Mouse (Mus musculus) limb, embryonic 15.5 days (tissue): ENCODE measurements around the gene 2610318N02Rik. TPM values are rescaled to one million over a fixed set of nuclear protein-coding genes. Genes with fewer than 3 reads are reported as not detected.

Source experiments
- ATAC-seq: fragments of 200-750 bp; cut with Nextera tagmentation; 2 replicates; pipeline ENCODE4 v1.8.0; 2017; ENCODE audit warnings: low read depth, moderate TSS enrichment; ENCODE audit not compliant: insufficient number of reproducible peaks, low FRiP score, low TSS enrichment
- H3K27ac ChIP-seq: fragments of 300-500 bp; sonication (generic); 2 replicates; pipeline ENCODE4 v1.5.1; 2015; ENCODE audit warnings: moderate library complexity, mild to moderate bottlenecking, inconsistent platforms
- H3K27me3 ChIP-seq: fragments of 300-500 bp; sonication (generic); 2 replicates; pipeline ENCODE4 v1.6.1; 2015; ENCODE audit warnings: inconsistent platforms
- H3K36me3 ChIP-seq: fragments of 300-500 bp; sonication (generic); 2 replicates; pipeline ENCODE4 v1.6.1; 2015; ENCODE audit warnings: inconsistent platforms
- H3K4me1 ChIP-seq: fragments of 300-500 bp; sonication (generic); 2 replicates; pipeline ENCODE4 v1.6.1; 2015; ENCODE audit warnings: inconsistent platforms
- H3K4me2 ChIP-seq: fragments of 300-500 bp; sonication (generic); 2 replicates; pipeline ENCODE4 v1.6.1; 2015; ENCODE audit warnings: mild to moderate bottlenecking, inconsistent platforms
- H3K4me3 ChIP-seq: fragments of 300-500 bp; sonication (generic); 2 replicates; pipeline ENCODE4 v1.5.1; 2015; ENCODE audit warnings: mild to moderate bottlenecking, inconsistent platforms
- H3K9ac ChIP-seq: fragments of 300-500 bp; sonication (generic); 2 replicates; pipeline ENCODE4 v1.6.1; 2015; ENCODE audit warnings: inconsistent platforms
- H3K9me3 ChIP-seq: fragments of 300-500 bp; sonication (generic); 2 replicates; pipeline ENCODE4 v1.6.1; 2016; ENCODE audit warnings: inconsistent platforms
- WGBS: fragments of 180-500 bp; shearing (Covaris S2); methylation state at CpG from one replicate; pipeline ENCODE4 v1.1.7; 2015; 5-methylcytosine and 5-hydroxymethylcytosine counted together
- polyA plus RNA-seq: library from polyadenylated mRNA; unstranded; fragments of >200 nt; fragmentation: Nextera tagmentation; extraction: Ambion mirVana; gene quantifications from 2 replicates; pipeline ENCODE4 v1.2.1, GENCODE M21; 2015

Gene 2610318N02Rik
- polyA plus RNA-seq, 1 experiment from 2014 or later, result 19.2 TPM

DNA sequence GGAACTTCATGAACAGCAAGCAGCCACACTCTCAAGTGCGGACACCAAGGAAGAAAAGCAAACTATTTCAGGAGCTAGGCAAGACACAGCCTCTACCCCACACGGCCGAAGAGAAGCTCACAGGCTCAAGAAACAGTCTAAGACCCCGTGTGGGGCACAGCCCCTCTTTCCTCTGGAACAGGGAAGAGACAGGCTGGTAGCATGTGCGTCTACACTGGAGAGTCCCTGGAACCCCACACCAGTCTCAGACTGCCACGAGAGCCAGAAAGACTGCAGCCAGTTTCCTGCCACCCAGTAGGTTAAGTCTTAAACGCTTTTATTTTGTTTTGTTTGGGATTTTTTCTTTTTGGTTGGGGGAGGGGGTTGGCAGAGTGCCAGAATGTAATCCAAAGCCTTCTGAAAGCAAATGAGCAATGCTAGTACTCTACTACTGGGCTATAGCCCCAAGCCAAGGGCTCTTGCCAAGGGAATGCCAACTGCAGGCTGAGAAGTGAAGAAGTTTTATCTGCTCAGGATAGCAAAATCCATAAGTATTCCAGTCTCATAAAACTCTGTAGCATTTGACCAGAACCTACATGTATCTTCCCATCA lies 22.2 kb downstream of the 2610318N02Rik start:
- Histone ChIP-seq H3K36me3 (peaks cover 80% of the 10 kb centered on the region), H3K4me2 (no peak overlapping the region), H3K27ac (0 out of 2 replicates have a peak overlapping the region, but pooled peaks have one; percentile 19), H3K4me3 (no peak overlapping the region), H3K27me3 (no peaks in the 10 kb centered on the region), H3K9me3 (no peaks in the 10 kb centered on the region), H3K4me1 (peaks cover 8% of the 10 kb centered on the region; the same call in 1 of the 2 replicates), H3K9ac (no peak overlapping the region)
- WGBS, result 55% methylated on average over 7 of the region's 7 CpGs
- no peak; the same call in 1 of the 2 replicates for ATAC-seq

DNA sequence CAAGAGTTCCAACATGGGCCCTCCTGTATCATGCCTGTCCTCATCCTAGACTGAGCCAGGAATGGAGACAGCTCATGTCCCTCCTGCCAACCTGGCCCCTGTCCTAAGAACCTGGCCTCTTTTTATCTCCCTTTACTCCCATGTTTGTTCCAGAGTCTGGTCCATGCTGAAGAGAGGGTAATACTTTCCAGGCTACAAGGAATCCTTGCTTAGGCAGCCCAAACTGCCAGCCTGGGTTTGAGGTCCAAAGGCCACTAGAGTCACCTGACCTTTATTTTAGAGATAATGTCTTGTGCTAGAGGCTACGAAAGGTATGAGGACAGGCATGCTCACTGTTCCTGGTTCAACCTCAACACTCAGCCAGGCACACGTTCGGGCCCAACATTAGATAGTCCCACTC lies 28.0 kb downstream of the 2610318N02Rik start:
- 96% methylated on average over 3 of the region's 3 CpGs for WGBS
- Histone ChIP-seq H3K4me3 (no peak overlapping the region), H3K4me2 (no peak overlapping the region), H3K36me3 (peaks cover 93% of the 10 kb centered on the region), H3K27me3 (no peaks in the 10 kb centered on the region), H3K4me1 (no peaks in the 10 kb centered on the region), H3K9me3 (no peaks in the 10 kb centered on the region), H3K9ac (no peak overlapping the region), H3K27ac (no peak overlapping the region)
- no peak for ATAC-seq

GRCm38 (mm10) chr16:17088346-17088745 lies 36.6 kb downstream of the 2610318N02Rik start:
- Histone ChIP-seq H3K4me3 (no peak overlapping the region), H3K9me3 (no peaks in the 10 kb centered on the region), H3K4me1 (no peaks in the 10 kb centered on the region), H3K9ac (no peak overlapping the region), H3K27ac (no peak overlapping the region), H3K27me3 (no peaks in the 10 kb centered on the region), H3K4me2 (no peak overlapping the region), H3K36me3 (peaks cover 99% of the 10 kb centered on the region)
- 69% methylated on average over 3 of the region's 3 CpGs for WGBS
- ATAC-seq, result no peak

DNA sequence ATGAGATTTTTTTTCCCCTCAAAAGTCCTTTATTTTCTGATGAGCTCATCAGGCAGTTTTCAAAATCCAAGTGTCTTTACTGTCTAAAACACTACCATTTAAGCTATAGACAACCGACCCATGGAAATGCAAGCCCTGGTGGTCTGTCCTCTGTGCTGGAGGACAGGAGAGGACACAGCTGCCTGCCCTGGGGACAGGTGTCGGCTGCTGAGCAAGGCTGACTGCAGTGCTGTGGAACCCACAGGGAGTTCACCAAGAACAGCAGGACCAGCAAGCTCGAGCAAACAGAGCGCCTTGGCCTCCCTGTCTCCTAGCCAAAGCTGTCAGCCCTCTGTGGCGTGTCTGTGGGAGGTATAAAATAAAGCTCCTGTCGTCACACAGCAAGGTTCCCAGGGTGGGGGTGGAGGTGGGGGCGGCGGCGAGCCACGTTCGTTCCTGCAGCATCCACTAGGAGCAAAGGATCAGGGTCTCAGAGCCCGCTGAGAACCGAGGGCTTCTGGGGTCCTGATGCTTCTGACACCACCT lies 38.2 kb downstream of the 2610318N02Rik start:
- Histone ChIP-seq H3K36me3 (peaks cover 94% of the 10 kb centered on the region), H3K9me3 (no peaks in the 10 kb centered on the region), H3K27ac (no peak overlapping the region), H3K27me3 (no peaks in the 10 kb centered on the region), H3K9ac (no peak overlapping the region), H3K4me3 (no peak overlapping the region), H3K4me1 (no peaks in the 10 kb centered on the region), H3K4me2 (no peak overlapping the region)
- ATAC-seq, result no peak
- WGBS, result 79% methylated on average over 13 of the region's 13 CpGs

- WGBS, result 76% methylated on average over 3 of the region's 3 CpGs
- no peak overlapping the region for H3K4me3 ChIP-seq
- H3K27me3 ChIP-seq, result no peaks in the 10 kb centered on the region
- no peaks in the 10 kb centered on the region for H3K9me3 ChIP-seq
- no peak overlapping the region for H3K4me2 ChIP-seq
- H3K9ac ChIP-seq, result no peak overlapping the region
- no peak for ATAC-seq
- no peaks in the 10 kb centered on the region for H3K4me1 ChIP-seq
- no peak overlapping the region for H3K27ac ChIP-seq
- H3K36me3 ChIP-seq, result peaks cover 90% of the 10 kb centered on the region
These were observed 38.7 kb downstream of the 2610318N02Rik start for GRCm38 (mm10) chr16:17086241-17086640.

GRCm38 (mm10) chr16:17085636-17086035 lies 39.3 kb downstream of the 2610318N02Rik start:
- ATAC-seq, result no peak
- Histone ChIP-seq H3K27me3 (no peaks in the 10 kb centered on the region), H3K4me1 (no peaks in the 10 kb centered on the region), H3K27ac (no peak overlapping the region), H3K9ac (no peak overlapping the region), H3K9me3 (no peaks in the 10 kb centered on the region), H3K36me3 (peaks cover 89% of the 10 kb centered on the region), H3K4me2 (no peak overlapping the region), H3K4me3 (no peak overlapping the region)
- WGBS, result 94% methylated on average over 4 of the region's 4 CpGs

DNA sequence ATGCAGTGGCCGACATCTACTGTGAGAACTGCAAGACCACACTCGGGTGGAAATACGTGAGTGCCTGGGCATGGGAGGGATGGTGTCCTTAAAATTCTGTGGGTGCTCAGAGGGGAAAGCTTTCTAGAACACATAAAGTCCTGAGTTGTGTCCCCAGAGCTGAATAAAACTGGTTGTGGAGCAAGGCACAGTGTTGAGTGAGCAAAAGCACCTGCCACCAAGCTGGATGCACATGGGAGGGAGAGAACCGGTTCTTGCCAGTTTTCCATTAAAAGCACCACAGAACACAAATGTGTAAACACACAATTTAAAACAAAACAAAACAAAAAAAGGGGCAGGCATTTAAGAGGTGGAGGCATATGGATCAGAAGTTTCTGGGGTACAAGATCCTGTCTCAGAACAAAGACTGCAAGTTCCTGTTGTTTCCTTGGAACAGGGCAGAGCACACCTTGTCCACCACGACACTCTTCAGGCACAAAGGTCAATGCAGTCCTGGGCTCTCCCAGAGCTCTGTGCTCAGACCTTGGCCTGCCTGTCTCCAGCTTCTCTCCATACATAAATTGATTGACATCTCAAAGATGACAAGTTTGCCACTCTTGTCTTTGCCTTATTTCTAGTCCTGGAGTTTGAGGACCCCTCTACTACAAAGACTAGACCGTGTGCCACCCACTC lies 42.7 kb downstream of the 2610318N02Rik start:
- WGBS, result 86% methylated on average over 6 of the region's 6 CpGs
- H3K9ac ChIP-seq, result no peak overlapping the region

GRCm38 (mm10) chr16:17078101-17078500 lies 46.9 kb downstream of the 2610318N02Rik start:
- Histone ChIP-seq H3K9ac (no peak overlapping the region), H3K27ac (no peak overlapping the region; the same call in 1 of the 2 replicates), H3K4me1 (no peaks in the 10 kb centered on the region), H3K4me2 (no peak overlapping the region), H3K36me3 (peaks cover 26% of the 10 kb centered on the region), H3K27me3 (no peaks in the 10 kb centered on the region), H3K4me3 (no peak overlapping the region), H3K9me3 (no peaks in the 10 kb centered on the region)
- no peak for ATAC-seq
- 50% methylated on average over 7 of the region's 7 CpGs for WGBS

More for the DNA sequence above, 42.7 kb downstream of the 2610318N02Rik start:
- ATAC-seq, result no peak
- H3K27ac ChIP-seq, result no peak overlapping the region
- H3K27me3 ChIP-seq, result no peaks in the 10 kb centered on the region
- H3K4me2 ChIP-seq, result no peak overlapping the region
- H3K36me3 ChIP-seq, result peaks cover 55% of the 10 kb centered on the region
- no peaks in the 10 kb centered on the region for H3K4me1 ChIP-seq
- H3K4me3 ChIP-seq, result no peak overlapping the region
- H3K9me3 ChIP-seq, result no peaks in the 10 kb centered on the region

GRCm38 (mm10) chr16:17076869-17077268 lies 48.1 kb downstream of the 2610318N02Rik start:
- Histone ChIP-seq H3K4me3 (no peak overlapping the region), H3K9me3 (no peaks in the 10 kb centered on the region), H3K27me3 (no peaks in the 10 kb centered on the region), H3K36me3 (peaks cover 17% of the 10 kb centered on the region; the same call in 1 of the 2 replicates), H3K4me2 (no peak overlapping the region), H3K4me1 (no peaks in the 10 kb centered on the region), H3K27ac (no peak overlapping the region), H3K9ac (no peak overlapping the region)
- no peak for ATAC-seq

DNA sequence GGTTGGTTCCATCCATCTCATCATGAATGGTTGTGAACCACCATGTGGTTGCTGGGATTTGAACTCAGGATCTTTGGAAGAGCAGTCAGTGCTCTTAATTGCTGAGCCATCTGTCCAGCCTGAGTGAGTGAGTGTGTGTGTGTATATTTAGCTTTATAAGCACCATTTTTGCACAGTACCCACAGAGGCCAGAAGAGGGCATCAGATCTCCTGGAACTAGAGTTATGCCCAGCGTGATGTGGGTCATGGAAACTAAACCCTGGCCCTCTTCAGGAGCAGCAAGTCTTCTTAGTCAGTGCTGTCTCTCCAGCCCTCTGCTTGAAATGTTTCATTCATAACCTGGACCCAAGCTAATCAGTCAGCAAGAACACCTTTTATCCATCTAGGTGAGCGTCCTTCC lies 48.7 kb downstream of the 2610318N02Rik start:
- Histone ChIP-seq H3K4me2 (no peak overlapping the region), H3K27me3 (no peaks in the 10 kb centered on the region), H3K9ac (no peak overlapping the region), H3K36me3 (peaks cover 17% of the 10 kb centered on the region; the same call in 1 of the 2 replicates), H3K27ac (no peak overlapping the region), H3K9me3 (no peaks in the 10 kb centered on the region), H3K4me1 (no peaks in the 10 kb centered on the region; the same call in 1 of the 2 replicates), H3K4me3 (no peak overlapping the region)
- WGBS, result 98% methylated on average over 2 of the region's 2 CpGs
- no peak for ATAC-seq

GRCm38 (mm10) chr16:17073000-17073399 lies 52.0 kb downstream of the 2610318N02Rik start:
- 86% methylated on average over 7 of the region's 7 CpGs for WGBS
- H3K36me3 ChIP-seq, result 0 out of 2 replicates have a peak, but pooled peaks cover 12% of the 10 kb centered on the region

DNA sequence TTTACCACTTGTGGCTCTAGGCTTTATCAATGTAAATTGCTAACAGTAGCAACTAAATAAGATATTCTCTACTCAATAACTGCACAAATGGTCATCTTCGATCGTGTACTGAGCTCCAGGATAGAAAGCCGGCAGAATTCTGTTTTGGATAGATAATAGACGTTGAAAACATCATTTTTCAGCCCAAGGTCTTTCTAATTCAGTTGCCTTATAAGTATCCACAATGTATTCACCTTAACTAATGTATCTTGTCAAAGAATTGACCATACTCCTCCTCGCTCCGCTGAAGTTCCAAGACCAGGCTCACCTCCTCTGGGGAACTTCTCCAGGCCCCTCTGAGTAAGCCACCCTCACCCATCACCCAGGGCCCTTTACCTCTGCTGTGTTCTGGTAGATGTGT lies 54.3 kb downstream of the 2610318N02Rik start:
- Histone ChIP-seq H3K4me3 (peak overlapping the region; percentile 80), H3K4me1 (peaks cover 10% of the 10 kb centered on the region), H3K27me3 (no peaks in the 10 kb centered on the region), H3K9ac (no peak overlapping the region), H3K4me2 (peak overlapping the region; percentile 88), H3K36me3 (0 out of 2 replicates have a peak, but pooled peaks cover 9% of the 10 kb centered on the region), H3K9me3 (no peaks in the 10 kb centered on the region), H3K27ac (no peak overlapping the region)
- 45% methylated on average over 6 of the region's 6 CpGs for WGBS
- ATAC-seq, result no peak

More at GRCm38 (mm10) chr16:17073000-17073399, 52.0 kb downstream of the 2610318N02Rik start:
- no peak for ATAC-seq
- H3K9ac ChIP-seq, result no peak overlapping the region
- H3K4me2 ChIP-seq, result no peak overlapping the region
- no peak overlapping the region for H3K27ac ChIP-seq
- no peaks in the 10 kb centered on the region for H3K9me3 ChIP-seq
- H3K27me3 ChIP-seq, result no peaks in the 10 kb centered on the region
- no peak overlapping the region for H3K4me3 ChIP-seq
- H3K4me1 ChIP-seq, result peaks cover 10% of the 10 kb centered on the region
